Mouse (Mus musculus): Measurements from ENCODE around the gene Mthfs. TPM values are rescaled to one million over a fixed set of nuclear protein-coding genes. Genes with fewer than 3 reads are reported as not detected.
"Not testable (repeated sequence)": the region's sequence is repeated elsewhere in the genome, so short reads cannot be mapped to it uniquely, and the experiment has no call there.

The Mthfs gene
- total RNA-seq, 2 experiments from 2014 or later = 27.3 to 38.3 TPM

DNA sequence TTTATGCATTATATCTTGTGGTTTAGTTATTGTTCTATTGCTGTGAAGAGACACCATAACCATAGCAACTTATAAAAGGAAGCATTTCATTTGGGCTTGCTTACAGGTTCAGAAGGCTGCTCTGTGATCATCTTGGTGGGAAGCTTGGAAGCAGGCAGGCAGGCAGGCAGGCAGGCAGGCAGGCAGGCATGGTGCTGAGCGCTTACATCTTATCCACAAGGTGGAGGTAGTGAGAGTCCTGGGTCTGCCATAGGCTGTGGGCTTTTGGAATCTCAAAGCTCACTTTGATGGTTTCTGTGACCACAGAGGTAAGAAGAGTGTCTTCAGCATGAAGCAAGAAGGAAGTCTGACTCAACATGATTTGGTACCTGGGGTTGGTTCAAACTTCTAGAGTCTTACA is 2.0 kb downstream of the Mthfs start:
- H3K4me3 ChIP-seq; H3K27ac ChIP-seq; intact Hi-C loops (cut with DNase I): not testable (repeated sequence)
- TF ChIP-seq CTCF (IDR thresholded peaks at IDR 0.05) = peak; percentile 27
- DNase-seq (ENCODE audit: extremely low spot score in 1 of 2, low spot score in 2 of 2) = peak in 1 of 2 experiments; percentile 43

DNA sequence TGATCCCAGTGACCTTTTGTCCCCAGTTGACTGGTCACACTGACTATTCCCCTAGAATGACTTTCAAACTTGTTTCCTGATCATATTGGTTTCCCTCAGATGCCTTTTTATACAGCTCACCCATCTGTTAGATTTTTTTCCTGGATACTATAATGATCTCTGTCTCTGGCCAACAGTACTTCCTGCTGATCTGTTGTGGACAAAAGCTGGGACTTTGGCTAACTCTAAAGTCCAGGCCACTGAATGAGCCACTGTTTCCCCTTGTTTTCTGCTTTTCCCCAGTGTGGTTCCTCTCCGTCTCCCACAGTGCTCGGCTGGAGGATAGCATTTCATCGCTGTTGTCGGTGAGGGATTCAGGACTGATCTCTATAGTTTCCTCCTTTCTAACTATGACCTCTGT is 7.7 kb downstream of the Mthfs start:
- DNase-seq (ENCODE audit: extremely low spot score in 1 of 2, low spot score in 2 of 2); H3K27ac ChIP-seq; intact Hi-C loops (cut with DNase I); H3K4me3 ChIP-seq: not testable (repeated sequence)

DNA sequence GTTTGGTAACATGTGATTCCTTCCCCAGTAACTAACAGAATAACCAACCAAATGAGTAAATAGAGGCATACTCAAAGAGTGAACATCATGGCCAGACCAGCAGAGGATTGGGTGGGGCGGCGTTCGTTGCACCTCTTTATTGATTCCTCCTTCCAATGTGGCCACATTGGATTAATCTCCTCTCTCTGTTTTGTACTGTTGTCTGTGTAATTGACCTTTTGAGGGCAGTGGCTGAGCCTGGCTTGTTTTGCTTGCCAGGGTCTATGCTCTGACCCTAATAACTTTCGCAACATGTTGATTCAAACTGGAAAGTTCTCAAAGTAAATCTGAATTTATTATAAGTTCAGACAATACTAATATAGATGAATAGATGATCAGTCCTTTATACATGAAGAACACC is 9.2 kb downstream of the Mthfs start:
- not testable (repeated sequence) for H3K27ac ChIP-seq; H3K4me3 ChIP-seq; DNase-seq (ENCODE audit: extremely low spot score in 1 of 2, low spot score in 2 of 2)
- intact Hi-C loops (cut with DNase I) = loop anchor here (1.0 kb wide), 1 partner anchor 510 kb away; no protein-coding TSS in a partner anchor

DNA sequence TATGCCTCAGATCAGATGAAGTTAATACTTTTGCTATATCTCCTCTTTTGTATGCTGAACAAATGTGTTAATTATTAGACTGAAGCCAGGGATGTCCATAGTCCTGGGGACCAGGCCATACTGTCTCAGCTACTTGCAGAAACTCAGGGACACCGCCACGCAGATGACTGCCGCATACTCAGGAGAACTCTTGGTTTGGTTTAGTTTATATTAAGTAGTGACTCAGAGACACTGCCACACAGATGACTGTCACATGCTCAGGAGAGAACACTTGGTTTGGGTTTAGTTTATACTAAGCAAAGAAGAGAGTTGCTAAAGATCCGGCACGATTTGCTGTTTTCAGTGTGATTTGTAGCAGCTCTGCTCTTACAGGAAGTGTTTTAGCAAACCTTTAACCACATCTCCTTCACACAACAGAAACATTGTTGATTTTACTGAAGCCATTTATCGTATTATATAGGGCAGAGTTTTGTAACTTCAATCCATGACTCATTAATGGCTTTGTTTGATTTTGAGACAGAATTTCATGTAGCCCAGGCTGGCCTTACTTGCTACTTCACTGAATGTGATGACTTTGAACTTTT is 10.3 kb downstream of the Mthfs start:
- intact Hi-C loops (cut with DNase I); H3K4me3 ChIP-seq; H3K27ac ChIP-seq; DNase-seq (ENCODE audit: extremely low spot score in 1 of 2, low spot score in 2 of 2): not testable (repeated sequence)

DNA sequence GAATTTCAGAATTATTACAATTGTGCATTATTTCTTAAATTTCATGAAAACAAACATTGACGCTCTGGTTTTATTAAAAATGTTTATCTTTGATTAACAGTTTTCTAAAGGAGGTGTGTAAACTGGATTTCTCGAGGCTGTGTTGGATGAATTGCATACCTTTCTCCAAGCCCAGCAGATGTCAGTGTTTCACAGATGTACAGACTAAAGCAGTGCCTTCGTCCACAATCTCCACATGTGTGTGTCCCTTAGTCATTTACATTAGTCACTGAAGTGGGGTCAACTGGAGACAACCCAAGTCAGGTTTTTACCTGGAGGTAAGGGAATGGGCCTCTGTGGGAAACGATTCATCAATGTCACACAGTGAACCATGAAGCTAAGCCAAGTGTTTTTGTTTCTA is 15.6 kb downstream of the Mthfs start:
- intact Hi-C loops (cut with DNase I) = loop anchor here (2.0 kb wide), 1 partner anchor 449 kb away; no protein-coding TSS in a partner anchor
- peak; percentile 37 to 44 for DNase-seq (ENCODE audit: extremely low spot score in 1 of 2, low spot score in 2 of 2)
- no peak overlapping the region for H3K27ac ChIP-seq
- H3K4me3 ChIP-seq = no peak overlapping the region
- peak; percentile 65 for TF ChIP-seq CTCF (IDR thresholded peaks at IDR 0.05)

DNA sequence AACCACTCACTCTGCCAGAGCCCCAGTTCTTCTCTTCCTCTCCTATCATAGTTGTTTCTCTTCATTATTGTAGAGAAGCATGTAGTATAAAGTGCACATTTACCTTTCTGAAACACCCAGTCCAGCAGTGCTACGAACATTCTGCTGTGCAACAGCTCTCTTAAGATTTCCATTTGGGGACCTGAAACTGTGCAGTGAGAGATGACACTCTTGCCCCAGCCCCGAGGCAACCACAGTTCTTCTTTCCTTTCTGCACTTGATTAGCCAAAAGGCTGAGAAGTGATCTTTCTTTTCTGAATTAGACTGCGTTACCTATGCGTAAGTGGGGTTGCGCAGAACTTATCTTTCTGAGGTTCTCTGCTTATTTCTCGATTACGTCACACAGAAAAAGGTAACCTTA is 17.6 kb downstream of the Mthfs start:
- no peak overlapping the region for H3K27ac ChIP-seq
- H3K4me3 ChIP-seq = no peak overlapping the region
- DNase-seq (ENCODE audit: extremely low spot score in 1 of 2, low spot score in 2 of 2) = no peak
- intact Hi-C loops (cut with DNase I) = no loop called here
- TF ChIP-seq CTCF (IDR thresholded peaks at IDR 0.05) = no peak

DNA sequence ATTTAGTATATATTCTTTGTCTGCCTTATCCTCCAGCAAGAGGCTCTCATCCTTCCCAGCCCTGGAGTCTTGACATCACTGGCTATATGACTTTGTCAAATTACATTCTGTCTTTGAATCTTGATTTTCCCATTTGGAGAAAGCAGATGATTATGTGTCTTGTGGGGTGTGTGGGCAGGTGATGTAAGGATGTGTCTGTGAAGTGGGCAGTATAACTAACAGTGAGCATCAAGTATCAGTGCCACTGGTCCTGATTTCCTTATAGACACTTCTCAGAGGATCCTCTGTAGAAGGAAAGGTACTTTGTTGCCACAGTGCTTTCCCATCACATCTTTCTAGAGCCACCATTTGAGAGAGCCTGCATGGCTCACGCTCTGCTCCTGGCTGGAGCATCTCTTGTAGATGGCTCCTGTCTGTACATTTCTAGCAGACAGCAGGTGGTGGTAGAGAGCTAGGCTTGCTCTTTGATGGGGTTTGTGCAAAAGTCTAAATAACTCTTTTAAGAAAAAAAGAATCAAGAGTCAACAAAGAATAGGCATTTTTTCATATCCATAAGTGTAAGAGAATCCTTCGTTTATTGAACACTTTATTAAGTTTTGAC is 20.5 kb downstream of the Mthfs start:
- TF ChIP-seq CTCF (IDR thresholded peaks at IDR 0.05) = peak; percentile 54
- H3K4me3 ChIP-seq; H3K27ac ChIP-seq; intact Hi-C loops (cut with DNase I): not testable (repeated sequence)
- DNase-seq (ENCODE audit: extremely low spot score in 1 of 2, low spot score in 2 of 2) = peak; percentile 46 to 54

DNA sequence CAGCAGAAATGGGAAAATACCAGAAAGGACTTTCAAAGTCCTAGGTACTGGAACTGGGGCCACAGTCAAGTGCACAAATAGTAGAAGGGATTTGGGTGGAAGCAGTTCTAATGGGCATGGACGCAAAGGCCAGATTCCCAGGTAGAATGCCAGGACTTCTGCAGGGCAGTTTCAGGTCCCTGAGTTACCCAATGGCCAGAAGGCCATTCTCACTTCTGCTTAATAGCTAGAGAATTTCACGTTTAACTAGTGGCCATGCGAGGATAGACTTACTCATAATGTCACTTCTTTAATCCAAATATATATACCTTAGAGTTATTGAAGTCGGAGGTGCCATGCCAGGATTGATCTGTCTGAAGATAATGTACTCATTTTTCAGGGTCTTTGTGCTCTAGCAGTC is 26.7 kb downstream of the Mthfs start:
- H3K27ac ChIP-seq; DNase-seq (ENCODE audit: extremely low spot score in 1 of 2, low spot score in 2 of 2); intact Hi-C loops (cut with DNase I); H3K4me3 ChIP-seq: not testable (repeated sequence)

DNA sequence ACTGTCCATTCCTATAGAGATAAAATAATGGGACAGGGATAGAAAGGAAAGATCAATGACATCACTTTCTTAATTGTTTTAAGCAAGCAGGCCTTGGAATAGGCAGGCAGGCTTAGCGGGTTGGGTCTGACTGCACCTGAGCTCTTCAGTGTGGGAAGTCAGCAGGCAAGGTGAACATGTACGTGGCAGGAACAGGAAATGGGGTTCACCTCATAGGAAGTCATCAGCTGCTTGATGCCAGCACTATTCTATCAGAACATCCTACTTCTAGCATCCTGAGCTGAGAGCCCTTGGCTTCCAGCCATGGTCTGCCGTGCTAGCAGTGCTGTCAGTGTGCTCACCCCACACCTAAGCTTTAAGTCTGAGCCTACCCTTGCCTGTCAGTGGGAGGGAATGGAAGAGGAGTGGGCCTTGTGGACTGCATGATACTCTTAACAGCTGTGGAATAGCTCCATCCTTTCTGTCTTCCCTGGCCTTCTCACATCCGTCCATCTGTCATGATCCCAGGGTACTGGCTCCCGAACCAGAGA is 28.6 kb downstream of the Mthfs start:
- H3K27ac ChIP-seq; DNase-seq (ENCODE audit: extremely low spot score in 1 of 2, low spot score in 2 of 2); H3K4me3 ChIP-seq; intact Hi-C loops (cut with DNase I): not testable (repeated sequence)

DNA sequence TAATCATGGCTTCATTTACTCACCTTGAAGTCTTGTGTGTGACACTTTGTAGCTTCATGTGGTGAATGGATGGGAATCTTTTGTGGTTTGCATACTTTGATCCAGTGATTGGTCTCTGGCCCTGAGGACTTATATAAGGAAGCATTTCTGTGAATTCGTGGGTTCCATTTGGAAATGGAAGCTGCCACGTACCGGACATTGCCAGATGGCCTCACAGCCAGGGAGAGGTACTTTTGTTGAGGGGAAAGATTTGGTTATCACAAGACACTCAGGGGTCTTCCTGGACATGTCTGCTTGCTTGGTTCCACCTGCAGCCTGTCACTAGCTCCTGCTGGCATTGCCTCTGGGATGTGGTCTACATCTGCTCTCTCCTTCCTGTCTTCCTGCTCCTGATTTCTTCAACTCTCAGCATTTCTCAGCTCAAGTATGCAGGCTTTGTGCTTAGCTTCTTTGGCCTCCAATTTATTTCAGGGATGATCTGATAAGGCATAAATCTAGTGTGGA is 30.1 kb downstream of the Mthfs start:
- DNase-seq (ENCODE audit: extremely low spot score in 1 of 2, low spot score in 2 of 2); H3K27ac ChIP-seq; intact Hi-C loops (cut with DNase I); H3K4me3 ChIP-seq: not testable (repeated sequence)

DNA sequence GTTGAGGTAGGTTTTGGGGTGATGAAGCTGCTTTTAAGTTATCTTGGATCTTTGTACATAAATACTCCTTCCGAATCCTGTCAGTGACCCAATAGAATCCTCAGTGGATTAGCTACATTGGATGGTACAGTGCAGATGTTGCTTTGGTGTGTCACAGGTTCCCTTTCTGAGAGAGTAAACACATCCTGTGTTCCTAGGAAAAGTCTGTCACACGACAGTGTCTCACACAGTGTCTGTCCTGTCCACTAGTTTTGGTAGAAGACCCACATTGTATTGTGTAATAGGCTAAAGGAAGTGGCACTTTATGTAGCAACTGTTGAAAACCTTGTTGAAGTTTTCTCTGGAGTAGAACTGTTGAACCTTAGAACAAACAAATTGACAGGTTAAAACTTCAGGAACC is 42.9 kb downstream of the Mthfs start:
- Histone ChIP-seq H3K27ac (no peak overlapping the region), H3K4me3 (no peak overlapping the region)
- DNase-seq (ENCODE audit: extremely low spot score in 1 of 2, low spot score in 2 of 2) = no peak
- TF ChIP-seq CTCF (IDR thresholded peaks at IDR 0.05) = no peak
- intact Hi-C loops (cut with DNase I) = no loop called here

DNA sequence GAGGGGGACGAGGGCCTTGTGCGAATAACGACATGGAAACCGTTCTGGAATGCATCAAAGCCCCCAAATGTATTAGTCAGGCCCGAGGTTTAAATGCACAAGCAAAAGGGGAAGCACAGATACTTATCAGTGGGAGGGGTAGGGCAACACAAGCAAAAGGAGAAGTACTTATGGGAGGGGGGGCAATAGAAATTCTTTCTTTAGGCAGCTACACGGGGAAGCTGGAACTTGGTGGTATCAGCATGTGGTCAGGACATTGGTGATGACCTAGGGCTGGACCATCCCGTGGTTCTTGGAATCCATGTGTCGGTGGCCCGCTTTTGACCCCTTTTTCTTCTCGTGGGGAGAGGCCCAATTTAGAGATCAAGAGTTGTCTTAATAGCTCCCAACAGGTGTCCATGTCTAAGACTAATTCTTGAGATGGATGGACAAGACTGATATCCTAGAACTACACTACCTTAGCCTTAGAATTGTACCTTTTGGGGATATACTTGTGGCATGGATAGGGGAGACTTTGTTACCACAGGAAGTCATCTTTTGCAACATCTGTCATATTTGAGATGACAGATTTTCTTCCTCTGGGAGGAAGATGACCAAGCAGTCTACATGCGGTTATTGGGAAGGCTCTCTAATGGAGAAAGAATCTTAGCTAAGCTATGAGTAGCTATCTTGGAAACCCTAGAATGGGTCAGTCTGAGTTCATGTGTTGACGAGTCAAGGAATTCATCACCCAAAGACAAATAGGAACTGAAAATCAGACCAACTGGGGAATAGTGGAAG is 46.3 kb downstream of the Mthfs start:
- TF ChIP-seq CTCF (IDR thresholded peaks at IDR 0.05) = no peak
- intact Hi-C loops (cut with DNase I) = no loop called here
- no peak for DNase-seq (ENCODE audit: extremely low spot score in 1 of 2, low spot score in 2 of 2)

More for the DNA sequence above, 46.3 kb downstream of the Mthfs start:
- Histone ChIP-seq H3K27ac (no peak overlapping the region), H3K4me3 (no peak overlapping the region)

All from left cerebral cortex, adult 2 months (tissue).